Mouse (Mus musculus) lung, postnatal 4 days (tissue): ENCODE data around the gene Ear6.
"Not testable (repeated sequence)": the region's sequence is repeated elsewhere in the genome, so short reads cannot be mapped to it uniquely, and the experiment has no call there.

Experiments
- DNase-seq, 2 experiments: peaks; one replicate each; pipeline ENCODE4 v3.0.0; 2021

Ear6 gene

DNA sequence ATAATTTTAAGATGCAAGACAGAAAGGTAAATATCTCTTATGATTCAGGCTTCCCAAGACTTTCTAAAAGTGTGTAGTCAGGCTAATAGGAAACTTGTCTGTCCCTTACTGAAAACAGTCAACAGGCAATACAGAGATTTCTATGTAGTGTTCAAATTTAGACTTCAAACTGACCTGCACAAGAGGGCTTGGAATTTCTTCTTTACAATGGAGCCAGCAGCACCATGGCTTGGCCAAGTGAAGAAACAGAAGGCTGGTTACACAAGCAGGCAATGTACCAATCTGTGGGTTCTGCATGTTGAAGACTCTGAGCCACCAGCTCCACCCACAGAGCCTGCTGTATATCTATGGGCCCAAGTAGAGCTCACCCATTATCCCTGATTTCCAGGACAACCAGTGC, at the start of gene Ear6:
Ear6 (plus strand) TSS at position 301 of the 400 bp plus-strand sequence.
- no peak for DNase-seq

DNA sequence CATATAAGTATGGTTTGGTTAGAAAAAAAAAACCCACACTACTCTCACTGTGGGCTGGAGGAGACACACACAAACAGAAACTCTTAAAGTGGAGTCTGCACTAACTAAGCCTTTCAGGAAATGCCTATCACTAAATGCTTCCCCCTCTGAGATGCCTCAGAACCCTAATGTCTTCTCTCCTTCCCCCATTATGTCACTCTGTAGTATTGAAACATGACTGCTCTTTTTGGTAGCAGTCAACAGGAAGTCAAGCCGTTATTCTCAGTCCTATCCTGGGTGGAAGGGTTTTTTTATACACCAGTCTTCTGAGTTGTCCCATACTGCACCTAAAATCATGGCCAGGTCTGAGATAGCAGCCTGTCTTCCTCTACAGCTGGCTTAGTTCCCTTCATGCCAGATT, 26.9 kb upstream of the Ear6 start:
- no peak for DNase-seq

DNA sequence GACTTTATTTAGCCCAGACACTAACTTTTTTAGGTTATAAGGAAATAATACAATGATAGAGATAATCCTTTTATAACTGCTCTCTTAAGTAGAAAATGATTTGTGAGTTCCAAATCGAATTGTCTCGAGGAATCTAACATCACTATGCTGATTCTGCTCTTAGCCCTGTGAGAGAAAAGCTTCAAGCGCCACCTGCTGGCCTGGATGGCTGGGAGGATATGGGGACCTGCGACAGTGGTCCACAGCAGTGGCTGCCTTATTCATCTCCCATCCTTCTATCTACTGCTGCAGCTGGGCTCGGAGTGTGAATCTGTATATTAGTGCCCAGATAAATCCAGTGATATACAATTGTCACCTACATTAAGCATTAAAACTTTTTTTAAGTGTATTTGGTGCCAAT, 25.7 kb upstream of the Ear6 start:
- not testable (repeated sequence) for DNase-seq

GRCm38 (mm10) chr14:51829188-51829587, 24.3 kb upstream of the Ear6 start:
- no peak for DNase-seq

GRCm38 (mm10) chr14:51838480-51838879, 15.0 kb upstream of the Ear6 start:
- DNase-seq = not testable (repeated sequence)

DNA sequence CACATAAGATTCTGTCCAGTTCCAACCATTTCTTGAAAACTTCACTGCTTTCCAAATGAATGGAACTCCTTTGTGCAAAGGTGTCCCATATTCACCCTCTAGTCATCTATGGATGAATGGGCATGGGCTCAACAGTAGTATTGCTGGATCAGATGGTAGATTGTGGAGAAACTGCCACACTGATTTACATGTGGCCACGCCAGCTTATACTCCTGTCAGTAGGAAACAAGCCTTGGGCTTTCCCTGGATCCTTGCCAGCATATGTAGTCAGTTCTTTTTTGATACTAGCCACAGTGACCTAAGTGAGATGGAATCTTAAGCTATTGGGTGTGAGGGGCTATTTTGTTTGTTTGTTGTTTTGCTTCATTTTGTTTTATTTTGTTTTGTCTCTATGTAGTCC, 11.2 kb upstream of the Ear6 start:
- no peak for DNase-seq

- no peak for DNase-seq
Observed at GRCm38 (mm10) chr14:51842781-51843180, 10.7 kb upstream of the Ear6 start.

GRCm38 (mm10) chr14:51843882-51844281, 9.6 kb upstream of the Ear6 start:
- DNase-seq = no peak

DNA sequence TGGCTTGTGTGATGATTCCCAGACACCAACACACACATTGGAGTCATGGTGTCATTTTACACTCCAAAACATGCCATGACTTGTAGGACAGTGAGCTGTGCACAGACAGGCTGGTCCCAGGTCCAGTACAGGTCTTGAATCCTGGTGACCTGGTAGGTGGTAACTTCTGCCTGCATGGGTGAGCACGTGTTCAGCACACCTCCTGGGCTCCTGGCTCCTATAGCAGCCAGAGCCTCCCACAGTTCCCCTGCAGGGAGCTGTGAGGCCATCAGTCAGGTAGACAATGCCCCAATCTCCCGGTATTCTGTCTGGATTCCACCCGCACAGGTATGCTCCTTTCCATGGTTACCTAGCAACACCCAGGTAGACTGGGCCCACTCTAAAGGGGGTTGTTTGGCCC, 6.9 kb upstream of the Ear6 start:
- DNase-seq = no peak

DNA sequence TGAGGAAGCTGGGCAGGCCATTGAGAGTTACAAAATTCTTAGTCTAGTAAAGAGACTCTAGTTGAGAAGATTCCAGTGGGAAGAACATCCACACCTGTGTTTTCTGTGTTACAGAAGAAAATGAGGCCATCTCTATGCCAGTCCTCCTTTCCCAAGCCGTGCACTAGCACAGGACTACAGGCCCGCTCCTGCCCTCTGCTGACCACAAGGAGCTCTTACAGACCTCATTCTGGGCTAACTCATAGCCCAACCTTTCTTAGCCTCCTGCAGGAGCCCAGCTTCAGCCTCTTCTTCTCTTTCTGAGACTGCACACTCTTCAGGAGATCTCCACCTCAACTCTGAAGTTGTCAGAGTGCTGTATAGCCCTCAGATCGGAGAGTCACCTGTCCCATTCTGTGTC, 2.5 kb upstream of the Ear6 start:
- DNase-seq = not testable (repeated sequence)

- DNase-seq = not testable (repeated sequence)
Observed at GRCm38 (mm10) chr14:51855280-51855679, 1.8 kb downstream of the Ear6 start.

- DNase-seq = not testable (repeated sequence)
Observed at GRCm38 (mm10) chr14:51863603-51864002, 10.1 kb downstream of the Ear6 start.

- no peak for DNase-seq
Observed at GRCm38 (mm10) chr14:51870756-51871155, 17.3 kb downstream of the Ear6 start.

GRCm38 (mm10) chr14:51871741-51872140, 18.2 kb downstream of the Ear6 start:
- DNase-seq = no peak

- DNase-seq = no peak
Observed at GRCm38 (mm10) chr14:51877517-51877916, 24.0 kb downstream of the Ear6 start.

DNA sequence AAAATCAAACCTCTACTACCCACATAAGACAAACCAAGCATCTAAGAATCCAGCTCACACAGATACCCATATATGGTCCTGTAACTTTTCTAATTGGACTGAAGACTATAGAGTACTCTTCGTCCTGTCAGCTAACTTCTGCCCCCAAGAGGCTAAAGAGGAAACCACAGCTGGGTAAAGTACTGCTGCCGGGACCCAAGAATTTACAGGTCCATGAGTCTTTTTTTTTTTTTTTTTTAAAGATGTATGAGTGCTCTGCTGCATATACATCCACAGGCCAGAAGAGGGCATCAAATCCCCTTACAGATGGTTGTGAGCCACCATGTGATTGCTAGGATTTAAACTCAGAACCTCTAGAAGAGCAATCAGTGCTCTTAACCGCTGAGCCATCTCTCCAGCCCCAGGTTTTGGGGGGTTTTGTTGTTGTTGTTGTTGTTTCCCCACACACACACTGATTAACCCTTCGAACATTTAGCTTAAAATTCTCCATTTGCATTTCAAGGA, 30.1 kb downstream of the Ear6 start:
- DNase-seq = peak; percentile 77 to 89

DNA sequence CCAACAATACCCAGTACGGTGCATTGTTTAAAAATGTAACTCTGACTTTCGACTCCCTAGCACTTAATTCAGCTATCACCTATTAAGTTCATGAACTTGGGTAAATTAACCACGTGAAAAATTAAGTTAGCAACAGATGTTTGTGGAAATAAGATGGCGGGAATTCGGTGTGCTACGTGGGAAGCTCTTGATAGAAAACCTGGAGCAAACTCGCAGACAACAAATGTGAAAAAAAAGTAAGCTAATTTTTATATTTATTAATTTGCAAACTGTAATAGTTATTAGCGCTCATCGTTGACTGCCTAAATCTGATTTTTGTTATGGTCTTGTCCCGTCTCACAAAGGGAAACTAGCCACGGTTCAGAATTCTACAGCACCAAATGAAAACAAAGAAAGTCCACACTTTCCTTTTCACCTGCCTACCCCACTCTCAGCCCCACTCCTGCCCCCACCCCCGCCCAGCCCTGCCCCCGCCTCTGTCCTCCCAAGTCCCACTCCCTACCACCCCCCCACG, 30.6 kb downstream of the Ear6 start:
- DNase-seq = no peak

DNA sequence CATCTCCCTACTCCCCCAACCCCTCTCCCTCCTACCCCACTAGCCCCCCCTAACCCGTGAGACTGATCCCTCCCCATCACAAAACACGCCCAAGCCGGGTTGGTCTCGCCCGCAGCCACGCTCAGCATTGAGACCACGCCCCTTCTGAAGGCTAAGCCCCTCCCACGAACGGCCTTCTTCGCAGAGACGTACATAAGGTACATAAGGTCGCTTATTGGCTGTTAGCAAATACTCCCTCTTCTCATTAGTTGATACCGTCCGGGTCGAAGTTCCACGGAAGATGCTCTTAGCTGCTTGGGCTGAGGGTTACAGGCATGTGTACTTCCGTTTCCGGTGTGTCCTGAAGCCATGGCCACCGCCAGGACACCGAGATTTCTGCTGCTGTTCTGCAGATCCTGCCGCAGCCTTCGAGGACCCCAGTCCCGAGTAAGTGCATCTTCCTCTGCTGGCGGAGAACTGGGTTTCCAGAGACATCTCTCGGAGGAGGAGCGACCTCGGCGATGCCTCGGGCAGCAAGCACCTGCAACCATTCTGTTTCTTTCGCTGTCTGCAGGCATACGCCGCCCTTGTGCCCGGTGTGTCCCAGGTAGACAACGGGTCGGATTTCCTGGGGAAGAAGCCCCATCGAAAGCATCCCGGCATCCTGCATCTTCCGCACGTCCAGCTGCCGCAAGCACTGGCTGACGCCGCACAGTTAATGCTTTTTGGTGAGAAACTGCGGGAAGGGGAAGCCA, 31.3 kb downstream of the Ear6 start, which contains the start of gene Mettl17:
Mettl17 (plus strand) TSS at position 245 of the 734 bp plus-strand sequence.
- peak; percentile 97 for DNase-seq

- no peak for DNase-seq
Observed at GRCm38 (mm10) chr14:51886051-51886450, 32.6 kb downstream of the Ear6 start.

GRCm38 (mm10) chr14:51889833-51890232, 36.3 kb downstream of the Ear6 start:
- no peak for DNase-seq

GRCm38 (mm10) chr14:51892191-51892939, 38.9 kb downstream of the Ear6 start, which contains the start of gene Slc39a2:
Gene Slc39a2 (plus strand): TSS chr14:51892889.
- no peak for DNase-seq

- peak; percentile 59 to 80 for DNase-seq
Observed at GRCm38 (mm10) chr14:51893094-51893794, 39.7 kb downstream of the Ear6 start.

DNA sequence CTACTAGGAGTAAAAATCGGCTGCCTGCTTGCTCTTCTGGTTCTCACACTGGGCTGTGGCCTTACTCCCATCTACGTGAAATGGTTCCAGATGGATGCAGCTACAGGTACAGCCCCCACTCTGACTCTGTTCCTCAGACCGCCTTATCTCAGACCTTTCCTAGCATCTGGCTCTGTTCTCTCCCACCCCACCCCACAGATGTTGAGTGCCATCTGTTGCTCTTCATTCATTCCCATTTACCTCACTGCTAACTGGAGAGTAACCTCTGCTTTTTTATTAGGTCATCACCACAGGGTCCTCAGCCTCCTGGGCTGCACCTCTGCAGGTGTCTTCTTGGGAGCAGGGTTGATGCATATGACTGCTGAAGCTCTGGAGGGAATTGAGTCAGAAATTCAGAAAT, 40.3 kb downstream of the Ear6 start:
- DNase-seq = no peak
